Mouse (Mus musculus) spleen, postnatal 36 days (tissue): ENCODE data around the gene Trap1a.
"Not testable (repeated sequence)": the region's sequence is repeated elsewhere in the genome, so short reads cannot be mapped to it uniquely, and the experiment has no call there.

ENCODE experiments used
- DNase-seq, 2 experiments: peaks; one replicate each; pipeline ENCODE4 v3.0.0; 2022; ENCODE audit warnings: low spot score in 2 of 2, mixed read lengths in 1 of 2

Trap1a gene

DNA sequence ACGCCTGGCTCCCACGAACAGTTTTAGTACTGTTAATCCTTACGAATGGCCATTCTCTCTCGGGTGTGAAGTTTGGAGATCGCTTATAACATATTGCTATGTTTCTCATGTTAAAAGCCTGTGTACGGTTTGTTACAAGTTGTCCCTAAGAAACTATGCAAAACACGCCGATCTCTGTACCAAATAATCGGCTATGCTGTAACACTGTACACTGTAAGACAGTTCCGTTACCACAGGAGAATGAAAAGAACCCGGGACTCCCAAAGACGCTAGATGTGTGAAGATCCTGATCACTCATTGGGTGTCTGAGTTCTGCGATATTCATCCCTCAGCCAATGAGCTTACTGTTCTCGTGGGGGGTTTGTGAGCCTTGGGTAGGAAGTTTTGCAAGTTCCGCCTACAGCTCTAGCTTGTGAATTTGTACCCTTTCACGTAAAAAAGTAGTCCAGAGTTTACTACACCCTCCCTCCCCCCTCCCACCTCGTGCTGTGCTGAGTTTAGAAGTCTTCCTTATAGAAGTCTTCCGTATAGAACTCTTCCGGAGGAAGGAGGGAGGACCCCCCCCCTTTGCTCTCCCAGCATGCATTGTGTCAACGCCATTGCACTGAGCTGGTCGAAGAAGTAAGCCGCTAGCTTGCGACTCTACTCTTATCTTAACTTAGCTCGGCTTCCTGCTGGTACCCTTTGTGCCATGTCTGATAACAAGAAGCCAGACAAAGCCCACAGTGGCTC, at the start of gene Trap1a:
Gene Trap1a, plus strand, starts transcription at position 421 of the 732 bp plus-strand sequence.
- DNase-seq = no peak

DNA sequence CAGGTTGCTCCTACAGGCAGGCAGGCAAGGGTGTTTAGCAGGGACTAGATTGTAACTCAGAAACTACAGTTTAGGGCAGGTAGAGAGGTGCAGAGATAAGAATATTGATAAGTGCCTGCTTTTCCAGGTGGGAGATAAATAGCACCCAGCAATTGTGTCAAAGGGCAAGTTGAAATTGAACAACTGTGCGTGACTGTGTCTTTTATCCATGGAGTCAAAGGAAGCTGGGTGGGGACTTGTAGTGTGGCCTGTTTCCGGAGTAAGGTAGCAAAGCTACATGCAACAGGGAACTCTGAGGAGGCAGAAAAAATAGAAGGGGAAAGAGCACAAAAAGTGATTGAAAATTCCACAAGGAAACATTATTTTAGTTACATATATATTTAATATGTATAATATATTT, 40.4 kb upstream of the Trap1a start:
- no peak for DNase-seq

DNA sequence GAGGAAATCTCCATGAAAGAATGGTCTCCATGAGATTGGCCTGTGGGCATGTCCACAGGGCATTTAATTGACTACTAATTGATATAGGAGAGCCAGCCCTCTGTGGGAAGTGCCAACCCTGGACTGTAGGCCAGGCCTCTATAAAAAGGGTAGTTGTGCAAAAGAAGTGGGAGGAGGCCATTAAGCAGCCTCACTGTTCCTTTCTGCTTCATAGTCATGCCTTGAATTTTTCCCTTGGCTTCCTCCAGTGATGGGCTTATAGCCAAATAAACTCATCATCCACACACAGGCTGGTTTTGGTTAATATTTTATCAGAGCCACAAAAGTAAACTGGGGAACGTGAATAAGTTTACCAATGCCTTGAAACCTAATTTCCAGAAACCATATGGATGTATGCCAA, 38.2 kb upstream of the Trap1a start:
- no peak for DNase-seq

DNA sequence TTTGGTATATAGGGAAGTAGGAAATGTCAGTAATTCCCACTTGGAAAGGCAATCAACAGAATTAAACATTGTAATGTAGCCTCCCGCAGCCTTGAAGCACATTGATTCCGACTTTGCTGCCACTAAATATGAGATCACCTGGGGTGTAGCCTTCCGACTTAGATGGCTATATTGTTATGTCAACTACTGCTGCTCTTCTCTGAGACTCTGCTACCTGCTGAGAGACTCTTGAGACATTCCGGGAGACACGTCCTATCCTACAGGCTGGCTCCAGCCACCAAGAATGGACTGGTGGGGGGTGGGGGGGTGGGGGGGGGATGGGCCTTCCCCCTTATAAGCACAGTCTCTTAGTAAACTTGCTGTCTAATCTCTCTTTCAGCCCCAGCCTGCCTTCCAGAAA, 16.1 kb upstream of the Trap1a start:
- DNase-seq = not testable (repeated sequence)

DNA sequence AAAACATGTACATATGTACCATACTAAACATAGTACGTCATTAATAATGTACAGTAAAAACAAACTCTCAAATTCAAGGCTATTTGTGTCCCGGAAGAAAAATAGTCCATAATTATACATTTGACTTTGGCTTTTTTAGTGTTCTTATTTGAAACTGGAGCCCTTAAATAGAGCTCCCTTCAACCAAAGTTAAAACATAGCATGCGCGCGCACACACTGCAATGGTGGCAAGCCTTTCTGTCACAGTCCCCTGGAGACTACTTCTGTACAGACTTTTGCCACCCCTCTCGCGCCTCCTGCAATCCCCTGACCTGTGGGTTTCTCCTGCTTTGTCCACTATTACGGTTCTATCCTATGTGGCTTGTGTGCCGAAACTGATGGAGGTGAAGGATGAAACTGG, 900 bp upstream of the Trap1a start:
- no peak for DNase-seq

DNA sequence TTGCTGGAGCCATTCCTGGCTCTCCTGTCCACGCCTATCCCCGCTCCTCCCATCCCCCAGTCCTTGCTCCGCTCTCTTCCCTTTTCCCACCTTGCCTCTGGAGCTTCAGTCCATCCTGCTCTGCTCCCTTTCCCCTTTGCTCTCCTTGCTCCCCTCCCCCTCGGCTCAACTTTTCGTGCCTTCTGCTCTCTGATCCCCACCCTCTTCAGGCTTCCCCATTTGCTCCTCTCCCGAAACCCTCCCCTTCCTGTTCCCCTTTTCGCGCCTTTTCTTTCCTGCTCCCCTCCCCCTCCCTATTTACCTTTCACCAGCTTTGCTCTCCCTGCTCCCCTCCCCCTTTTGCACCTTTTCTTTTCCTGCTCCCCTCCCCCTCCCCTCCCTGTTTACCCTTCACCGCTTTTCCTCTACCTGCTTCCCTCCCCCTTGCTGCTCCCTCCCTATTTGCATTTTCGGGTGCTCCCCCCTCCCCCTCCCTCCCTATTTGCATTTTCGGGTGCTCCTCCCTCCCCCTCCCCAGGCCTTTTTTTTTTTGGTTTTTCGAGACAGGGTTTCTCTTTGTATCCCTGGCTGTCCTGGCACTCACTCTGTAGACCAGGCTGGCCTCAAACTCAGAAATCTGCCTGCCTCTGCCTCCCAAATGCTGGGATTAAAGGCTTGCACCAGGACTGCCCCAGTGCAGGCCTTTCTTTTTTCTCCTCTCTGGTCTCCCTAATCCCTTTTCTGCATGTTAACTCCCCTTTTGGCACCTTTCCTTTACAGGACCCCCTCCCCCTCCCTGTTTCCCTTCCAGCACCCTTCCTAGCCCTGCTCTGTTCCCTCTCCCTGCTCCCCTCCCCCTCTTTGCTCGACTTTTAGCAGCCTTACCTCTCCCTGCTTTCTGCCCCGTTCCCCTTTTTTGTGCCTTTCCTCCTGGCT, 1.3 kb downstream of the Trap1a start:
- no peak for DNase-seq

DNA sequence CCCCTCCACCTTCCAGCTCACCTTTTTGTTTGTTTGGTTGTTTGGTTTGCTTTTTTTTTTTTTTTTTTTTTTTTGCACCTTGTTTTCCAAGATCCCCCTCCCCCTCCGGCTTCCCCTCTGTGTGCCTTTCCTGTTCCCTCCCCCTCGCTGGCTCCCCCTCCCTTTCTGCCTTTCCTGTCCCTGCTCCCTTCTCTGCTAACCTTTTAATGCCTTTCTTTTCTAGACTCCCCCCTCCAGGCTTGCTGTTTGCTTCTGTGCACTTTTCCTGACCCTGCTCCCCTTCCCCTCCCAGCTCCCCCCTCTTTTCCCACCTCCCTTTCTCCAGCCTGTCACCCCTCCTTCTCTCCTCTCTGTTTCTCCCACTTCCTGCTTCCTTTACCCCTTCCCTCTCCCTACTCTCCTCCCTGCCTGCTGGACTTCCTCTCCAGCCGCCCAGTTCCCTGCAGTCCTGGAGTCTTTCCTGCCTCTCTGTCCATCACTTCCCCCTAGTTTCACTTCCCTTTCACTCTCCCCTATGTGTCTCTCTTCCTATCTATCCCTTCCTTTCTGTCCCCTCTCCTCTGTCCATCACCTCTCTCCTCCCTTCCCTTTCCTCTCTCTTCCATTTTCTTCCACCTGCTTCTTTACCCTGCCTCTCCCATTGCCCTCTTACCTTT, 2.1 kb downstream of the Trap1a start:
- DNase-seq = no peak

DNA sequence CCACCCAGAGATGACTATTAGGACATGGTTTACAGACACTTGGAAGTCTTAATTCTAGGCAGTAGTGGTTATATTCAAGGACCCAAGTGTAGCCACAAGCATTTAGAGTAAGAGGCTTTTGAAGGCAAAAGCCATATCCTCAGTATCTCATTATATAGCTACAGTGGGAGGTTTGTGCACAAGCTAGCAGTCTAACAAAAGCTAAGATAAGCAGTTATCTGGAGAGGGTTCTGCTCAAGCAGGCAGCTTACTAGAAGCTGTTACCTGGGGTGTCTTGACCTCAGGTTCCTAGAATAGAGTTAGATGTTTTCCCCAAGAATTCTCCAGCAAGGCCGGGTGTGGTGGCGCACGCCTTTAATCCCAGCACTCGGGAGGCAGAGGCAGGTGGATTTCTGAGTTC, 6.1 kb downstream of the Trap1a start:
- DNase-seq = no peak

DNA sequence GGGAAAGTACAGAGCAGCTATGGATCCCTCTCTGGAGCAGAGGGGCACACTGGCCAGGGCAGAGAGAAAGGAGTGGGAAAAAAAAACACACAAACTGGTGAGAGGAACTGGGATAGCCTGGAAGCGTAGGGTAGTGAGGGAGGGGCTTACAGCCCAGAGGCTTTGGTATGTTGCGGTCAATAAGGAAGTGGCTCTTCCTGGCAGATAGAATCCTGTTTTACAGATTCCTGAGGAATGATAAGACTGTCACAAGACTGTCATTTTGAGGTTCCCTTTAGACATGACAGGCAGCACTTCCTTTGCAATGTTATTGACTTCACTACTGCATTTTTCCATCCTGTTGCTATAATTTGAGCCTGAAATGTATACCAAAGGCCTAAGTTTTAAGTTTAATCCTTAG, 7.7 kb downstream of the Trap1a start:
- DNase-seq = no peak

DNA sequence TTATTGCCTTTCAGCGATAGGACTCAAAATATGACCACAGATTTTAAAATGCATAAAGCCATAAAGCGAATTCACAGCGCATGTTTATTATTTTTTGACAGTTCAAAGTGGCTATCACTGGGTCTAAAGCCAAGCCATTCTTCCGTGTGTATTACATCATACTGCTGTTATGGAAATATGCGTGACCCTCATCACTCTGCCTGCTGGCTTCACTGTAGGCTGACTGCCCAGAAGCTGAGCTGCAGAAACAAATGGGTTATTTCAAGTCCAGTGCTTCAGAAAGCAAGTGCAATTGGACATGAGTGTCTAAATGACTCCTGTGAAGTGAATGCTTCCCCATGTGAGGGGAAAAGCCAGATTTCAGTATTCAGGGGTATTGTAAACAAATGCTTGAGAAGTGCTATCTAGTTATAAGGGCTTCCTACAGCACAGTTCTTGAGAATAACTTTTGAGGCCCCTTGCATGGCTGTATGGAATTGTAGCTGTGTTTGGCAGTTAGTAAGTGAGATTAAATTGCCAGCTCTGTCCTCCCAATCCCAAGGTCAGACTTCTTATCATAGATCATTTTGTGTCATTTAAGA, 18.8 kb downstream of the Trap1a start:
- no peak for DNase-seq

DNA sequence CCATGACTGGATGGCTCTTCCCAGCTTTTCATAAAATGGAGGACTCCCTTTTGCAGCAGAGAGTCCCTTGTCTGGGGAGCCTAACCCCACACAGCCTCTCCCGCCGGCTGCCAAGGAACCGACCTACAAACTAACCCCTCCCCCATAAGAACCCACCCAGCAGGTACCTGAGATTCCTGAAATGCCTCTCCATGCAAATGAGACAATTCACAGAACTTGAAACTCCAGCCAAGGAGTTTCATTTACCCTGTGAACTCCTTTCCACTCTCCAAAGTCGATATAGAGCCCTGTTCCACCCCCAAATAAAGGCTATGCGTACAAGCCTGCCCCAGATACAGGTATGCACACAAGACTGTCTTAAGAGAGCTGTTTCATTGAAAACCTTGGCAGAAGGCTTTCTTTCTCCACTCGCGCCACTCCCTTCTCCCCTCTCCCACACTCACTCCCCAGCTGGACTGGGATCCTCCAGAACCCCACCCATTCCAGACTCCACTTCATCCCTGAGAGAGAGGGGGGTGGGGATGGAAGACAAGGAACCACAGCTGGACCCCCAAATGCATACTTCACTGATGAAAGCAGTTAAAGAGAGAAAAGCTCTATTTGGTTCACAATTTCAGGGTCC, 24.3 kb downstream of the Trap1a start:
- DNase-seq = no peak

DNA sequence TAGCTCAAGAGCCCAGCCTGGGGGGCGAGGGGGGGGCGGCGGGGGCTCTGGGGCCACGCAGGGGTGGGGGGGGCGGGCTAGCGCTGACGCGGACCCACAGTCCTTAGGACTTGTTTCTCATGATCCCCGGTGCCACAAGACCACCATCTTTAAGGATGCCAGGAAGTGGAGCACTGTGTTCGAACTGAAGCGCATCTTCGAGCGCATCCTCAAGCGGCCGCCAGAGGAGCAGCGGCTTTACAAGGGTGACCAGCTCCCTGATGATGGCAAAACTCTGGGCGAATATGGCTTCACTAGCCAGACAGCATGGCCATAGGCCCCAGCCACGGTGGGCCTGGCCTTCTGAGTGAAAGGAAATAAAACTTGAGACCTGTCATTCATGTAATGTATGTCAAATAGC, 24.9 kb downstream of the Trap1a start:
- DNase-seq = no peak

DNA sequence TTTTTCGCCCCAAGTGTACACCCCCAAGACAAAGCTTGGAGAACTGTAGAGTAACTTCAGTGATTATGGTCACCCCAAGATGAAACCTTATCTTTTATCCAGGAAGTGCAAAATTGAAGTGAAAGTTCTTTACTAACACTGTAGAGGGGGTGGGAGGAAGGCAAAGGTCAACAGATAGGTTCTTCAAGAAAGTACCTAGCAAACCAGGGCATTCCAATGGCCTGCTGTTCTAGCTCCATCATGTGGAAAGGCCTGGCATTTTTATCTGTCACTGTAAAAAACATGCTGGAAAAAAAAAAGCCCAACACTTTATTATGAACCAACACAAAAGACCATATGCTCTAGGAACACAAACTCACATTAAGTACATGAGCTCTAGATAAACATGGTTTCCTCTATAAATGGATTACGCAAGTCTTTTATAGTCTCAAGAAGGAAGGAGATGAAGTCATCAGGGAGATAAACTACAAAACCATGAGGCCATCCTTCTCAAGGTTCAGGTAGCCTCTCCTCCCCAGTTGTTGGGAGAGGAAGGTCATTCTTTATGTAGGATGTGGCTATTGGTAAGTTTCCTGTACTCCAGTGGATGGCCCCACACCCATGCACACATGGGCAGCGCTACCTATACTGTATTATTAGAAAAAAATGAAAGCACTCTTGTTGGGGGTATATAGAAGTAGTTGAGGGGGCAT, 33.5 kb downstream of the Trap1a start:
- DNase-seq = no peak

DNA sequence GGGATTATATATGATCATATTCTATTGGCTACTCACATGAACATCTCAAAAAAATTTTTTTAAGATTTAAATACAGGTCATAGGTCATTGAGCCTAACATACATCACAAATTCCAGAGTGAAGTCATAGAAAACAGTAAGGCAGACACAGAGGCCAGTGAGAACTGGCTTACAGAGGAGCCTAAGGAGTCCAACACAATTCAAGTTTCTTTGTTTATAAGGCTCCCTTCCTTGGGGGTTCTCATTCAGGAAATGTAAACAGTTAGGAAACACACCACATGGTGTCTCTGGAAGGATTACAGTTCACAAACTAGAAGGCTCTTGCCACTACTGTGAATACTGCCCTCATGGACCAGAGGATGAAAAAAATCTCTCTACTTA, 34.0 kb downstream of the Trap1a start:
- no peak for DNase-seq

DNA sequence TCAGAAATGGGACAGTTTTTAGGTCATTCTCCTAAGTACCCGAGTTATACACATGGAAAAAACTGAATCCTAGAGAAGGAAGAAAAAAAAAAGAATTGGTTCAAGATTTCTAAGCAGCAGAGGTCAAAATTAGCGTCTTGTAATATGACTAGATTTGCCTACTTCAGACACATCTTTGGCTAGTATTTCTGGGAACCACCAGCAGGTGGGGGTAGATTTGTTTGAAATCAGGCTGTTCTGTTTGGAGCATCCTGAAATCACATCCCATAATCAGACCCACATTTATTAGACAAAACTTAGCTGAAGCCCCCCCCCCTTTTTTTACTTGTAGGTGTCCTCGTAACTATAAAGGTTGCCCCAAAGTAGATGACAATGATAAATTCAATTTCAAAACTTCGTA, 35.6 kb downstream of the Trap1a start:
- no peak for DNase-seq

DNA sequence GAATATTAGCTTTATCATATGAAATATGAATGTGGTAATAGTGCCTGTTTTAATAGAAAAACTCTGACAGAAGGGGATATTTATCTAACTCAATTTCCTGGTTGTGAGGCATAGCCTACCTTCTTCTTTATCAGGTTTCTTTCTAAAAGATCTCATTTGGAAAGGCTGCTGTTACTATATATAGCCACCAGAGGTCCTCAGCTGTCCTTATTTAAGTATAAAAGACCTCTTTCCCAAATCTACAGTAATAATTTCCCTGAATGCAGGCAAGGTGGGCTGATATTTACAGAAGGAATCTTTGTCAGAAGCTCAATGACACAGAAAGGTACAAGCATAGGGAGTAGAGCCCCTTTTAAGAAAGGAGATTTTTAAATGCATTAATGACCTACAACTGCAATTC, 39.2 kb downstream of the Trap1a start:
- DNase-seq = no peak
